Mouse (Mus musculus): Measurements from ENCODE around the gene Papss1. TPM values are rescaled to one million over a fixed set of nuclear protein-coding genes. Genes with fewer than 3 reads are reported as not detected.

Papss1 gene
- polyA plus RNA-seq, 1 experiment from 2014 or later, result 5.6 TPM

GRCm38 (mm10) chr3:131593143-131593798 is 28.7 kb downstream of the Papss1 start:
- no peak for ATAC-seq
- no peak overlapping the region for H3K4me2 ChIP-seq (ENCODE audit: low read depth, low read length)
- 84% methylated on average over 15 of the region's 15 CpGs for WGBS (ENCODE audit: insufficient replicate concordance)
- TF ChIP-seq CTCF (IDR thresholded peaks at IDR 0.05; ENCODE audit: low read depth), result peak; percentile 30
- no peak for TF ChIP-seq EP300 (IDR thresholded peaks at IDR 0.05; ENCODE audit: low read depth)
- H3K4me3 ChIP-seq (ENCODE audit: low read depth, low read length), result no peak overlapping the region
- no peaks in the 10 kb centered on the region for H3K4me1 ChIP-seq (ENCODE audit: insufficient read depth)
- H3K9ac ChIP-seq (replicated peaks), result no peak overlapping the region
- H3K36me3 ChIP-seq (replicated peaks; ENCODE audit: insufficient read depth, low read length), result no peaks in the 10 kb centered on the region; the same call in 1 of the 2 replicates
- H3K27me3 ChIP-seq (ENCODE audit: insufficient read depth, low read length), result no peaks in the 10 kb centered on the region
- no peak for DNase-seq
- H3K27ac ChIP-seq (ENCODE audit: low read depth), result no peak overlapping the region
- no peaks in the 10 kb centered on the region for H3K9me3 ChIP-seq (ENCODE audit: low read length)

DNA sequence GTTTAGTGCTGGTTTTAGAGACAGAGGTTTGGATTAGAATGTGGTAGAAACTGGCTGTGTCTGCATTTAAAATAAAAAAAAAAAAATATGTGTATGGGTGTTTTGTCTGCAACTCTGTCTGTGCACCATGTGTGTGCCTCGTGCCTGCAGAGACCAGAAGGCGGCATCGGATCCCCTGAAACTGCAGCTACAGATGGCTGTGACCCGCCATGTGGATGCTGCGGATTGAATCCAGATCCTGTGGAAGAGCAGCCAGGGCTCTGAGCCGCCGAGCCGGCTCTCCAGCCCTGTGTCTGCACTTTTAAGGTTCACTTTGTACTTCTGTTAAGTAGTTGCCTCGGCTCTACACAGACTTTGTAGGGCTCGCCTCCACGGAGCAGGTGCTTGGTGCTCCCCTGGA is 29.8 kb downstream of the Papss1 start:
- H3K4me1 ChIP-seq (ENCODE audit: insufficient read depth), result no peaks in the 10 kb centered on the region
- DNase-seq (no peak), ATAC-seq (no peak)
- WGBS (ENCODE audit: insufficient replicate concordance), result 92% methylated on average over 11 of the region's 11 CpGs
- H3K9ac ChIP-seq (replicated peaks), result no peak overlapping the region
- no peaks in the 10 kb centered on the region for H3K27me3 ChIP-seq (ENCODE audit: insufficient read depth, low read length)
- H3K4me3 ChIP-seq (ENCODE audit: low read depth, low read length), result no peak overlapping the region
- H3K27ac ChIP-seq (ENCODE audit: low read depth), result no peak overlapping the region
- H3K4me2 ChIP-seq (ENCODE audit: low read depth, low read length), result no peak overlapping the region
- no peaks in the 10 kb centered on the region for H3K36me3 ChIP-seq (replicated peaks; ENCODE audit: insufficient read depth, low read length)
- no peak for TF ChIP-seq EP300 (IDR thresholded peaks at IDR 0.05; ENCODE audit: low read depth)
- TF ChIP-seq CTCF (IDR thresholded peaks at IDR 0.05; ENCODE audit: low read depth), result no peak
- H3K9me3 ChIP-seq (ENCODE audit: low read length), result no peaks in the 10 kb centered on the region

- Histone ChIP-seq H3K9me3 (ENCODE audit: low read length) (no peaks in the 10 kb centered on the region), H3K9ac (replicated peaks) (no peak overlapping the region), H3K27ac (ENCODE audit: low read depth) (no peak overlapping the region), H3K4me2 (ENCODE audit: low read depth, low read length) (no peak overlapping the region), H3K27me3 (ENCODE audit: insufficient read depth, low read length) (no peaks in the 10 kb centered on the region), H3K4me1 (ENCODE audit: insufficient read depth) (no peaks in the 10 kb centered on the region), H3K4me3 (ENCODE audit: low read depth, low read length) (no peak overlapping the region), H3K36me3 (replicated peaks; ENCODE audit: insufficient read depth, low read length) (no peaks in the 10 kb centered on the region)
- no peak for ATAC-seq
- WGBS (ENCODE audit: insufficient replicate concordance), result 81% methylated on average over 14 of the region's 14 CpGs
- TF ChIP-seq CTCF (IDR thresholded peaks at IDR 0.05; ENCODE audit: low read depth), result no peak
- no peak for TF ChIP-seq EP300 (IDR thresholded peaks at IDR 0.05; ENCODE audit: low read depth)
- DNase-seq, result no peak
Measured at GRCm38 (mm10) chr3:131595546-131596245, 31.1 kb downstream of the Papss1 start.

- H3K4me3 ChIP-seq (ENCODE audit: low read depth, low read length), result no peak overlapping the region
- ATAC-seq, result no peak
- H3K36me3 ChIP-seq (replicated peaks; ENCODE audit: insufficient read depth, low read length), result peaks cover 4% of the 10 kb centered on the region; the same call in 1 of the 2 replicates
- WGBS (ENCODE audit: insufficient replicate concordance), result 89% methylated on average over 11 of the region's 11 CpGs
- no peak overlapping the region for H3K27ac ChIP-seq (ENCODE audit: low read depth)
- H3K27me3 ChIP-seq (ENCODE audit: insufficient read depth, low read length), result no peaks in the 10 kb centered on the region
- H3K9me3 ChIP-seq (ENCODE audit: low read length), result no peaks in the 10 kb centered on the region
- no peaks in the 10 kb centered on the region for H3K4me1 ChIP-seq (ENCODE audit: insufficient read depth)
- no peak overlapping the region for H3K9ac ChIP-seq (replicated peaks)
- no peak for TF ChIP-seq EP300 (IDR thresholded peaks at IDR 0.05; ENCODE audit: low read depth)
- TF ChIP-seq CTCF (IDR thresholded peaks at IDR 0.05; ENCODE audit: low read depth), result no peak
- H3K4me2 ChIP-seq (ENCODE audit: low read depth, low read length), result no peak overlapping the region
- DNase-seq, result no peak
Measured at GRCm38 (mm10) chr3:131600726-131601125, 36.2 kb downstream of the Papss1 start.

DNA sequence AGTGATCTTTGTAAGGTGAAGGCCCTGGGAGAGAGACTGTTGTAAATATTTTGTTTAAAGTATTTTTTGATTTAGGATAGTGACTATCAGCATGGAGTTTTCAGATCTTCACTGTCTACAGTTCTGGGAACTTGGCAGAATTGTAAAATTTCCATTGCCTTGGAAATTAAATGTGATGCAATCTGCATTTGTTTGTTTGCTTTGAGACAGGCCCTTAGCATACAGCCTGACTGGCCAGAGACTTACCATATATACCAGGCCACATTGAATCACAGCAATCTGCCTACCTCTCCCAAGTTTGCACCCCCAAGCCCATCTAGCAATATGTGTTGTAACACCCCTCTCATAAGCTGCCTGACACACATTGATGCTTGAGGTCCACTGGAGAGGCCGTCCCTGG is 36.8 kb downstream of the Papss1 start:
- WGBS (ENCODE audit: insufficient replicate concordance), result 70% methylated on average over 1 of the region's 1 CpGs
- ATAC-seq (no peak), DNase-seq (no peak)
- Histone ChIP-seq H3K9me3 (ENCODE audit: low read length) (no peaks in the 10 kb centered on the region), H3K4me1 (ENCODE audit: insufficient read depth) (no peaks in the 10 kb centered on the region), H3K36me3 (replicated peaks; ENCODE audit: insufficient read depth, low read length) (peaks cover 4% of the 10 kb centered on the region; the same call in 1 of the 2 replicates), H3K4me3 (ENCODE audit: low read depth, low read length) (no peak overlapping the region), H3K9ac (replicated peaks) (no peak overlapping the region), H3K27me3 (ENCODE audit: insufficient read depth, low read length) (no peaks in the 10 kb centered on the region), H3K27ac (ENCODE audit: low read depth) (no peak overlapping the region), H3K4me2 (ENCODE audit: low read depth, low read length) (no peak overlapping the region)
- TF ChIP-seq CTCF (IDR thresholded peaks at IDR 0.05; ENCODE audit: low read depth), result no peak
- no peak for TF ChIP-seq EP300 (IDR thresholded peaks at IDR 0.05; ENCODE audit: low read depth)

DNA sequence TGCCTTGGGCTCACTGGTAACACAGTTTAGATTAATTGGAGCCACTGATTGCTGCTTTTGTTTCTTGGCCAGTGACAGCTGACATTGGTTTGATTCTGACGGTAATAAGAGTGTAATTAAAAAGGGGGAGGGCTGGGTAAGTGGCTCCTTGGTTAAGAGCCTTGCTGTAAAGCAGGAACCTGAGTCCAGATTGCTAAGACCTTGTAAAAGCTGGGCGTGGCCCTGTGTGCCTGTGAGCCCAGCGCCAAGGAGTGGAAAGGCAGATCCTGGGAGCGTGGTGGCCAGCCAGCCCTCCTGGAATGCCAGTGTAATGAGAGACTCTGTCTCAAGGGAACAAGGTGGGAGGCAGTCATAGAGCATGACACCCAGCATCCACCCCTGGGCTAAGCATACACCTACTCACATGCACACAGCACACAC is 38.4 kb downstream of the Papss1 start:
- no peaks in the 10 kb centered on the region for H3K9me3 ChIP-seq (ENCODE audit: low read length)
- no peak overlapping the region for H3K4me3 ChIP-seq (ENCODE audit: low read depth, low read length)
- TF ChIP-seq CTCF (IDR thresholded peaks at IDR 0.05; ENCODE audit: low read depth) (no peak), EP300 (IDR thresholded peaks at IDR 0.05; ENCODE audit: low read depth) (no peak)
- no peaks in the 10 kb centered on the region for H3K4me1 ChIP-seq (ENCODE audit: insufficient read depth)
- H3K4me2 ChIP-seq (ENCODE audit: low read depth, low read length), result no peak overlapping the region
- no peak overlapping the region for H3K9ac ChIP-seq (replicated peaks)
- peaks cover 4% of the 10 kb centered on the region; the same call in 1 of the 2 replicates for H3K36me3 ChIP-seq (replicated peaks; ENCODE audit: insufficient read depth, low read length)
- H3K27me3 ChIP-seq (ENCODE audit: insufficient read depth, low read length), result no peaks in the 10 kb centered on the region
- WGBS (ENCODE audit: insufficient replicate concordance), result 81% methylated on average over 4 of the region's 4 CpGs
- no peak overlapping the region for H3K27ac ChIP-seq (ENCODE audit: low read depth)
- ATAC-seq, result no peak
- no peak for DNase-seq

Data from liver, postnatal 0 days (tissue).